Mouse (Mus musculus): Measurements from ENCODE around the gene Sgk2. TPM values are rescaled to one million over a fixed set of nuclear protein-coding genes. Genes with fewer than 3 reads are reported as not detected.

Gene Sgk2
- polyA plus RNA-seq, 1 experiment from 2014 or later = not detected

DNA sequence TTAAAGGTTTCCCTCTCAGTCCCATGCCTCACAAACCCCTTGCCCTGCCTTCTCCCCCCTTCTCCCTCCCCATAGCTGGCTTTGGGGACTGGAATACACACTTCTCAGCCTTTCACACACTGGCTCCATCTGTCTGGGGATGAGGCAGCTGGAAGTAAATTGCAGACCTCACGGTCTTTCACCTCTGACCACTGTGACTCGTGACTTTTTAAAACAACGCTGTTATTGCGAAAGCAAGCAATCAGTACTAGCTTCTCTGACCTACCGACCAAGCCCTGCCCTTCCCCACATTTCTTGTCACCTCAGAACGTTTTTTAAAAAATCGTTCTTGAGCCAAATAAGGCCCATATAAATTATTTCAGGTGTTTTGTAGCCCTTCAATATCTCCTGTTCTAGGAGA is 14.4 kb upstream of the Sgk2 start:
- no peaks in the 10 kb centered on the region for H3K36me3 ChIP-seq
- no peaks in the 10 kb centered on the region for H3K27me3 ChIP-seq (ENCODE audit: low read depth, poor library complexity, severe bottlenecking)
- H3K27ac ChIP-seq = no peak overlapping the region
- no peaks in the 10 kb centered on the region for H3K9me3 ChIP-seq (replicated peaks)
- WGBS = 50% methylated on average over 7 of the region's 7 CpGs
- peaks cover 10% of the 10 kb centered on the region for H3K4me1 ChIP-seq
- DNase-seq (ENCODE audit: low spot score) = no peak
- H3K4me3 ChIP-seq = no peak overlapping the region

DNA sequence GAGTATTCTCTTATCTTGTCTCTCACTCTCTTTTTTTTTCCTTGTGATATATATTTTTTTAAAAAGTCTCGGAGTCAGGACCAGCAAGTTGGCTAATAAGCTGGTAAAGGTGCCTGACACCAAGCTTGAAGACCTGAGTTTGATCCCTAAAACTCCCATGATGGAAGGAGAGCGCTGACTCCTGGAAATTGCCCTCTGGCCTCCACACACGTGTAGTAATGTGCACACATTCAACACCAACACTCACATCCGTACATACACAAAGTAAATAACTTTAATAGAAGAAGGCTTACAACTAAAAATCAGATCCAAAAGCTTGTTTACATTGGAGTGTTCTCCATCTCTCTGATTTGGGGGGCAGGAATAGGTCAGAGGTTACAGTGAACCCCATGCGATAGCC is 13.9 kb upstream of the Sgk2 start:
- Histone ChIP-seq H3K36me3 (no peaks in the 10 kb centered on the region), H3K4me3 (no peak overlapping the region), H3K27me3 (ENCODE audit: low read depth, poor library complexity, severe bottlenecking) (no peaks in the 10 kb centered on the region), H3K27ac (no peak overlapping the region), H3K4me1 (peaks cover 10% of the 10 kb centered on the region), H3K9me3 (replicated peaks) (no peaks in the 10 kb centered on the region)
- WGBS = 77% methylated on average over 5 of the region's 5 CpGs
- DNase-seq (ENCODE audit: low spot score) = no peak

DNA sequence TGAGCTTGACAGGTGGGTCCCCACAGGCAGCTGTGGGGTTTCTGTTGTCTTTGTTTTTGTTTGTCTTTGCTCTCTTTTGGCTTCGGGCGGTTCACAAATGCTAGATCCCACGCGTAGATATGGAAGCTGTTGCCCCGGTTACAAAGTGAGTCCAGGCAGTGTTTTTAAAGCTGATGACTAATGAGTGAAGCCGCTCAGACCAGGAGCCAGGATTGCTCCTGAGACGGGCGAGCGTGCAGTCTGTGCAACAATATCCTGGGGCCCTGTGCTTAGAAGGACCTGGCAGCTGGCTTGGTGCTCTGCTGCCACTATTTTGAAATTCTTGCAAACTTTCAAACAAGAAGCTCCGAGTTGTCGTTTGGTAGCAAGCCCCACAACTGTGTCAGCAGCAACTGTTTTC is 13.5 kb upstream of the Sgk2 start:
- DNase-seq (ENCODE audit: low spot score) = no peak
- H3K4me3 ChIP-seq = no peak overlapping the region
- no peaks in the 10 kb centered on the region for H3K27me3 ChIP-seq (ENCODE audit: low read depth, poor library complexity, severe bottlenecking)
- H3K4me1 ChIP-seq = peaks cover 10% of the 10 kb centered on the region
- H3K36me3 ChIP-seq = no peaks in the 10 kb centered on the region
- H3K27ac ChIP-seq = no peak overlapping the region
- H3K9me3 ChIP-seq (replicated peaks) = no peaks in the 10 kb centered on the region
- 50% methylated on average over 11 of the region's 11 CpGs for WGBS

DNA sequence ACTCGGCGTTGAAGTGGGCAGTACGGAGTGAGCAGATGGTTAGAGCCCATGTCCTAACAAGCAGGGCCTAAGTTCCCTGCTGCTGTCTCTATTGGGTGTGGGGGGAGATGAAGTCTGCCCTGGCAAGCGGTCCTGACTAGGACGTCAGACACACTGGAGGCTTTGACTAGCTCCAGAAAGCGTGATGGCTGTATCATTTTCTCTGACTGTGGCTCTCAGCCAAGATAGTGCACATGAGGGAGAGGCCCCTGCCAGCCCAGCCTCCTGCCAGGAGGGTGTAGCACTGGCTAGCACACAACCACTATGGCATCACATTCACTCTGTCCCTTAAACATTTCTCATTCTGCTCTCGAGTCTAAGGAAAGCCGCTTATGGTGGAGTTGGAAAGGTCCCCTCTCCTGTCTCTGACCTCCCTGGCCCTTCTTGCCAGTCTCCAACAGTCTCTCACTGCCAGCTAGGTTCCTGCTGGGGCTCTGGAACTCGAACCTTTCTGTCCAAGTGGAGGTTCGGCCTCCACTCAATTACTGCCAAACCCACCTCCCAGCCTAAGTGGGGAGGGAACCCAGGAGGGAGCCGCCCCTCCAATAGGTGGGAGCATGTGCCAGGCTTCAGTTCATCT is 11.9 kb upstream of the Sgk2 start:
- no peaks in the 10 kb centered on the region for H3K9me3 ChIP-seq (replicated peaks)
- no peak overlapping the region for H3K27ac ChIP-seq
- no peak for DNase-seq (ENCODE audit: low spot score)
- WGBS = 86% methylated on average over 11 of the region's 11 CpGs
- no peaks in the 10 kb centered on the region for H3K27me3 ChIP-seq (ENCODE audit: low read depth, poor library complexity, severe bottlenecking)
- no peak overlapping the region for H3K4me3 ChIP-seq
- peaks cover 10% of the 10 kb centered on the region for H3K4me1 ChIP-seq
- no peaks in the 10 kb centered on the region for H3K36me3 ChIP-seq

DNA sequence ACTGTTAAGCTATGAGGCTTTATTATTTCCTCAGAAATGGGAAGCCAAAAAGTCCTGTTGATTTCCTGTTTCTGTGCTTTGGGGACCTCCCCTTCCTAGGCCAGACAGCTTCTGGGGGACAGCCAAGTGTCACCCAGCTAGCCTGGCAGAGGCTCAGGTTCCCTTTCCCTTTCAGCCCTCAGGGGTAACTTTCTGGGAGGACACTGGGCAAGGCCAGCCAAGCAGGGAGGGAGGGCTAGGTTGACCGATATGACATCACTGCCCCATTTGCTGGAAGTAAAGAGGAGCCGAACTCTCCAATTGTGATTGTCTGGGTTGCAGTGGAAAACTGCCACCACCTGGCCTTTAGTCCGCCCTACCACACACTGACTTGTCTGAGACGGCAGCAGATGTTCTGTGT is 11.1 kb upstream of the Sgk2 start:
- Histone ChIP-seq H3K27ac (no peak overlapping the region), H3K27me3 (ENCODE audit: low read depth, poor library complexity, severe bottlenecking) (no peaks in the 10 kb centered on the region), H3K4me3 (no peak overlapping the region), H3K36me3 (no peaks in the 10 kb centered on the region), H3K9me3 (replicated peaks) (no peaks in the 10 kb centered on the region), H3K4me1 (peaks cover 10% of the 10 kb centered on the region)
- DNase-seq (ENCODE audit: low spot score) = no peak
- WGBS = 89% methylated on average over 4 of the region's 4 CpGs

DNA sequence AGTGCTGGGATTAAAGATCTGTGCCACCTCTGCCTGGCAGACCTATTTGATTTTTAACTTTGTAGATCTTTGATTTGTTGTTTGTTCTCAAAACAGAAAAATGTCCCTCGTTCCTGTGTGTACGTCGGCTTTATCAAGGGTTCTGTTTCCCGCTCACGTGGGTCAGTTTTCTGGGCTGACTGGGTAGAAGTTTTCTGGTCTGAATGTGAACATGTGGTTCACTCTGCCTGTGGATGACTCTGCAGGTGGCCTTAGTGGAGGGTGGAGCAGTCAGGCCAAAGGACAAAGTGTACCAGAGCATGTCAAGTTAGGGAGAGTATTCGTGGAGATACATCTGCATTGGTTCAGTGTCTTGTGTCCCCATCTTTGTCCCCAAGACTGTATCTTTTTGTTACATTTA is 2.7 kb upstream of the Sgk2 start:
- Histone ChIP-seq H3K4me1 (0 out of 2 replicates have a peak, but pooled peaks cover 6% of the 10 kb centered on the region), H3K9me3 (replicated peaks) (no peaks in the 10 kb centered on the region), H3K27me3 (ENCODE audit: low read depth, poor library complexity, severe bottlenecking) (no peaks in the 10 kb centered on the region), H3K36me3 (no peaks in the 10 kb centered on the region), H3K4me3 (no peak overlapping the region), H3K27ac (no peak overlapping the region)
- no peak for DNase-seq (ENCODE audit: low spot score)
- 89% methylated on average over 6 of the region's 6 CpGs for WGBS

DNA sequence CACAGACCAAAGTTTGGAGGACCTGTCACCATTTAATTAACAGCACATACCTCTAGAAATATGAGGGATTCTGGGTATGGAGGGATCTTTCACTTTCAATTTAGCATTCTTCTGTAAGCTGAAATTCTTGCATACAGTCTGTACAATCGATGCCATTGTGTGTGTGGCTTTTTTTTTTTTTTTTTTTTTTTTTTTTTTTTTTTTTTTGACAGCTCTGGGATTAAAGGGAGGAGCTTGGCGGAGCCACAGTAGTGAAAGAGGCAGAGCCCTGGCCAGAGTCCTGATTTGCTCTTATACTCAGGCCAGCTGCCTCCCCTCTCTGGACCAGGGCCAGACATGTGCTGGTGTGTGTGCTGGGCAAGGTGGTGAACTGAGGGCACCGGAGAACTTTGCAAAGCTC is 1.2 kb upstream of the Sgk2 start:
- WGBS = 78% methylated on average over 3 of the region's 3 CpGs
- H3K27ac ChIP-seq = no peak overlapping the region
- DNase-seq (ENCODE audit: low spot score) = no peak
- H3K4me3 ChIP-seq = no peak overlapping the region
- 0 out of 2 replicates have a peak, but pooled peaks cover 6% of the 10 kb centered on the region for H3K4me1 ChIP-seq
- no peaks in the 10 kb centered on the region for H3K9me3 ChIP-seq (replicated peaks)
- no peaks in the 10 kb centered on the region for H3K27me3 ChIP-seq (ENCODE audit: low read depth, poor library complexity, severe bottlenecking)
- H3K36me3 ChIP-seq = no peaks in the 10 kb centered on the region

DNA sequence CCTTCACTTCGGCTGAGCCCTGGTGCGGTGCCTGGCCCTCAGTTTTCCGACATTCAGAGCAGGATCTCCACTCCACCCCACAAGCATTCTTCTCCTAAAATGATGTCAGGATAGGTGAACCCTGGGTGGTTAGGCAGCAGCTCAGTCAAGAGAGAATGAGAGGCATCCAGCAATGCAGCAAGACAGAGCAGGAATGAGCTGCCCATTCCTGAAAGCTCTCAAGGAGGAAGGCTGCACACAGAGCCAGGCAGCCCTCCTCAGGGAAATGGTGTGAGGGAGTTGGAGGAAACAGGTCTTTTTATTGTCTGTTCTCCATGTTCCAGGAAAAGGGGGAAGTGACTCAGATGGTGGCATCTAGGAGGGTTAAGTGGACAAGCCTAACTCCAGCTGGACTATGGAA is 366 bp upstream of the Sgk2 start:
- no peak for DNase-seq (ENCODE audit: low spot score)
- H3K4me1 ChIP-seq = 0 out of 2 replicates have a peak, but pooled peaks cover 6% of the 10 kb centered on the region
- no peaks in the 10 kb centered on the region for H3K27me3 ChIP-seq (ENCODE audit: low read depth, poor library complexity, severe bottlenecking)
- 93% methylated on average over 3 of the region's 3 CpGs for WGBS
- no peaks in the 10 kb centered on the region for H3K36me3 ChIP-seq
- H3K4me3 ChIP-seq = no peak overlapping the region
- no peak overlapping the region for H3K27ac ChIP-seq
- no peaks in the 10 kb centered on the region for H3K9me3 ChIP-seq (replicated peaks)

DNA sequence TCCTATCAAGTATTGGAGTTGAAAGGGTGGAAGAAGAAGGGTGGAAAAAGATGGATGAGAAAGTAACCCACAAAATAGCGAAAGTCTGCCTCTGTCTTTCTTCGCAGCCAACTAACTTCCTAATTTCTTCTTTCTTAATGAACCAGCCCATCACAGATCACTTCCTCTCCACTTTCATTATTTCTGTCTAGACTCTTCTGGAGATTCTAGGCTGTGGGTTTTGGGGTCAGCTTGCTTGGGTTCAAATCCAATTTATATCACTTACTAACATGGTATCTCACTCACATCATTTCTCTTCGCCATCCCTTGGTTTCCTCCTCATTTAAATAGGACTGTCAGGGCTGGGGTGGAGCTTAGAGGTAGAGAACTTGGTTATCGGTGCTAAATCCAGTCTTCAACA is 1.1 kb downstream of the Sgk2 start:
- H3K4me1 ChIP-seq = 0 out of 2 replicates have a peak, but pooled peaks cover 6% of the 10 kb centered on the region
- no peak for DNase-seq (ENCODE audit: low spot score)
- WGBS = 89% methylated on average over 4 of the region's 4 CpGs
- no peaks in the 10 kb centered on the region for H3K36me3 ChIP-seq
- no peaks in the 10 kb centered on the region for H3K9me3 ChIP-seq (replicated peaks)
- no peak overlapping the region for H3K27ac ChIP-seq
- no peaks in the 10 kb centered on the region for H3K27me3 ChIP-seq (ENCODE audit: low read depth, poor library complexity, severe bottlenecking)
- H3K4me3 ChIP-seq = no peak overlapping the region

DNA sequence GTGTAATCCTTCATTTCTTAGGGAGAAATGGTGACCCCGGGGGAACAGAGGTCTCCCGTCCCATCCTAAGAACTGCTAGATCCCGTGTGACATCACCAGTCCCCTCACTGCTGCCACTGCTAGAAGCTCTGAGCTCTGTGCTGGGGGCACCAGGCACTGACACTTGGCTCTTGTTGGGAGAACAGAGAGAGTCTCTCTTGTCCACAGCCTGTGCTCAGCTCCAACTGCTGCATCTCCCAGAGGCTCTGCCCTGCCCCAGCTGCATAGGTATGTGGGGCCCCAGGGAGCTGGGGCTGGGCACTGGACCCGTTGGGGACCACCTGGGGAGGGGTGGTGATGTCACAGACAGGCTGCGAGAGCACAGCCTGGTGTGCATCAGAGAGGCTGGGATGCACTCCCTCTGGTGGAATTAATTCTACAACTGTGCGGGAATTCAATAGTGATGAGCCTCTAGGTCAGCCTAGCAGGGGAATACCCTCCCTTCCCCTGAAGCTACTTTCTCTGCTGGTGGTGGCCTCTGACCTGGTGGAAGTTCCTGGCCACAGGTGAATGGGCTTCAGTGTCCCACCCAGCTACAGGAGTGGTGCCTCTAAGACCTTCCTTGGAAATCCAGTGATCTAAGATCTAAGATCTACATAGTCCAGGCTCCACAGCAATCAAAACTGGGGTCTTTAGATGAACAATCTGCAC is 4.4 kb downstream of the Sgk2 start:
- Histone ChIP-seq H3K4me1 (0 out of 2 replicates have a peak, but pooled peaks cover 6% of the 10 kb centered on the region), H3K9me3 (replicated peaks) (no peaks in the 10 kb centered on the region), H3K36me3 (no peaks in the 10 kb centered on the region), H3K27me3 (ENCODE audit: low read depth, poor library complexity, severe bottlenecking) (no peaks in the 10 kb centered on the region), H3K4me3 (no peak overlapping the region), H3K27ac (no peak overlapping the region)
- WGBS = 43% methylated on average over 6 of the region's 6 CpGs
- no peak for DNase-seq (ENCODE audit: low spot score)

DNA sequence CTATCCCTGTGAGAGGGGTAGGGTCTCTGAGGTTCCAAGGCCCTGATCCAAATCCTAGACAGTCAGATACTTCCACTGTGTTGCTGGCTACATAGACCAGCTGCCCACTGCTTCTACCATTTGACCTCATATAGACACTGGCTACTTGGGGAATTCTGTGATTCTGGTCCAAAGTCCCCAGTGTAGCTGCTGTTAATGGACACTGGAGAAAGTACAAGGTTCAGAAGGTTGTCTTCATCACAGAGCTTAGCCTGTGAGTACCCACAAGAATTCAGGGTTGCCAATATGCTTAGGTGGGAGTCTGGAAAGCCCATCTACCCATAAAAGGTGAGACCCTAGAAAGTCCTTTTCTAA is 4.9 kb downstream of the Sgk2 start:
- Histone ChIP-seq H3K27ac (no peak overlapping the region), H3K9me3 (replicated peaks) (no peaks in the 10 kb centered on the region), H3K4me1 (0 out of 2 replicates have a peak, but pooled peaks cover 3% of the 10 kb centered on the region), H3K36me3 (no peaks in the 10 kb centered on the region), H3K27me3 (ENCODE audit: low read depth, poor library complexity, severe bottlenecking) (no peaks in the 10 kb centered on the region), H3K4me3 (no peak overlapping the region)
- DNase-seq (ENCODE audit: low spot score) = no peak

DNA sequence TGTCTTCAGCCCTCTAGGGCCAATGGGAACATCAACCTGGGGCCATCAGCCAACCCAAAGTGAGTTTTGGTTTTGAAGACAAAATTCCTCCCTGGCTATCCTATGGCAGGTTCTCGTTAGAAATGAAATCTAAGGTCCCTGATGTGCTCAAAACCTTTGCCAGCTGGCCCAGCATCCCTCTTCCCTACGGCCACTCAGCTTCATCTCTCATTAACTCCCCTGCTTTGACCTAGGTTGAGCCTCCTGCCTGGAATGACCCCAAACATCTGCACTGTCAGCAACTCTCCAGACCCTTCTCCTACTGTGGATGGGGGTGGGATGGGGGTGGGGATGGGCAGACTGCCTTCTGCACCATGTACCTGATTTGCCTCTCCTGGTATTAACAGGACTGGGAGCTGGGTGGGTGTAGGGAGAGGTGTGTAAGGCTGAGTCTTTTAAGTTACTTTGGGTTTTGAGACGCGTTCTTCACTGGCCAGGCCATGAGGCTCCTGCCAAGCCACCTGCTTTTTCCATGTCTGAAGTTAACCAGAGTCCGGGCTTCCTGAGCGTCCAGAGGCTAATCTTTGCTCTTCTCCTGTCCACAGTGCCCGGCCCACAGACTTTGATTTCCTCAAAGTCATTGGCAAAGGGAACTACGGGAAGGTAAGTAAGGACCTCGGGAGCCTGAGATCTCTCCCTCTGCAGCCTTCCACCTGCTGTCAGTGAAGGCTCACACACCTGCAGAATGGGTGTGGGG is 6.9 kb downstream of the Sgk2 start:
- Histone ChIP-seq H3K4me1 (peaks cover 4% of the 10 kb centered on the region; the same call in 1 of the 2 replicates), H3K4me3 (no peak overlapping the region), H3K36me3 (no peaks in the 10 kb centered on the region), H3K27me3 (ENCODE audit: low read depth, poor library complexity, severe bottlenecking) (no peaks in the 10 kb centered on the region), H3K9me3 (replicated peaks) (no peaks in the 10 kb centered on the region), H3K27ac (no peak overlapping the region)
- 81% methylated on average over 9 of the region's 9 CpGs for WGBS
- no peak for DNase-seq (ENCODE audit: low spot score)

DNA sequence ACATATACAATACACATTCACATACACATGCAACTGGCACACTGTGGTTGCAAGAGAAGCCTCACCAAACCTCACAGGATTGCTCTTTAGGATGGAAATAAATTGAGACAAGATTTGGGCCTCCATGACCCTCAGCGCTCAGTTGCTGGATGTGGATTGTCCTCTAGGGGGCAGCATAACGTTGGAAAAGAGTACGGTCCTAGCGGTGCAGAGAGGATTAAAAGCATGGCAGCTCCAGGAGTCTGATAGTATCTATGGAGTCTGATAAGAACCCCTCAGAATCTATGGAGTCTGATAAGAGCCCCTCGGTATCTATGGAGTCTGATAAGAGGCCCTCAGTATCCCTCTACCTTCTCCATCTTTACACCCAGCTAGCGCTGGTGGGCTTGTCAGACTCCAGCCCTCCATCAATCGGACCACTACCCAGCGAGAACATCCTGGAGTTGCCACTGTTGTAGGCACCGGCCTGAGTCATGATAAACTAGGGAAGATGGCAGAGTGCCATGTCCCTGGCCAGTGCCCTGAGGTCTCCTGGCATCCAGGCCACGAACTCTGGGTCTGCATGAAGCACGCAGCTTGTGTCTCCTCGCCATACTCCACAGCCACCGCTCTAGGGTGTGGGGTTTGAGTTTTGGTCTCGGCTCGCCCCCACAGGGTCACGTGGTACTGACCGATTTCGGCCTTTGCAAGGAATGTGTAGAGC is 11.5 kb downstream of the Sgk2 start:
- Histone ChIP-seq H3K9me3 (replicated peaks) (no peaks in the 10 kb centered on the region), H3K4me1 (peaks cover 6% of the 10 kb centered on the region; the same call in 1 of the 2 replicates), H3K27me3 (ENCODE audit: low read depth, poor library complexity, severe bottlenecking) (no peaks in the 10 kb centered on the region), H3K36me3 (no peaks in the 10 kb centered on the region), H3K4me3 (peak overlapping the region; percentile 33), H3K27ac (no peak overlapping the region)
- WGBS = 28% methylated on average over 18 of the region's 18 CpGs
- peak; percentile 74 for DNase-seq (ENCODE audit: low spot score)
